Mouse (Mus musculus): ENCODE data around the gene Tcf20.
"Not testable (repeated sequence)": the region's sequence is repeated elsewhere in the genome, so short reads cannot be mapped to it uniquely, and the experiment has no call there.

Gene Tcf20

GRCm38 (mm10) chr15:82806969-82807763 lies 180.5 kb downstream of the Tcf20 start:
- DNase-seq (ENCODE audit: low spot score), result no peak

GRCm38 (mm10) chr15:82804708-82805639 lies 182.7 kb downstream of the Tcf20 start:
- DNase-seq (ENCODE audit: low spot score), result peak; percentile 73

GRCm38 (mm10) chr15:82795936-82796440 lies 191.7 kb downstream of the Tcf20 start:
- DNase-seq (ENCODE audit: low spot score), result no peak

GRCm38 (mm10) chr15:82794277-82794676 lies 193.4 kb downstream of the Tcf20 start, which contains the start of gene Cyp2d26:
Gene Cyp2d26 (minus strand): TSS chr15:82794294.
- no peak for DNase-seq (ENCODE audit: low spot score)

- DNase-seq (ENCODE audit: low spot score), result no peak
Observed at GRCm38 (mm10) chr15:82793868-82794267, 193.8 kb downstream of the Tcf20 start.

GRCm38 (mm10) chr15:82793454-82793853 lies 194.2 kb downstream of the Tcf20 start:
- no peak for DNase-seq (ENCODE audit: low spot score)

GRCm38 (mm10) chr15:82792566-82792965 lies 195.1 kb downstream of the Tcf20 start:
- DNase-seq (ENCODE audit: low spot score), result no peak

- DNase-seq (ENCODE audit: low spot score), result no peak
Observed at GRCm38 (mm10) chr15:82784581-82784980, 203.1 kb downstream of the Tcf20 start.

- DNase-seq (ENCODE audit: low spot score), result no peak
Observed at GRCm38 (mm10) chr15:82783800-82784199, 203.9 kb downstream of the Tcf20 start.

GRCm38 (mm10) chr15:82777856-82778255 lies 209.8 kb downstream of the Tcf20 start:
- not testable (repeated sequence) for DNase-seq (ENCODE audit: low spot score)

GRCm38 (mm10) chr15:82765943-82766342 lies 221.7 kb downstream of the Tcf20 start:
- no peak for DNase-seq (ENCODE audit: low spot score)

- DNase-seq (ENCODE audit: low spot score), result no peak
Observed at GRCm38 (mm10) chr15:82764881-82765280, 222.8 kb downstream of the Tcf20 start.

- DNase-seq (ENCODE audit: low spot score), result no peak
Observed at GRCm38 (mm10) chr15:82763631-82764420, 223.8 kb downstream of the Tcf20 start, which contains the start of gene Cyp2d40. Gene Cyp2d40 (minus strand): TSS chr15:82764183.

Measured in lung, postnatal 25 days (tissue).